Mouse (Mus musculus): ENCODE results near the gene Pitpnm2. TPM values are rescaled to one million over a fixed set of nuclear protein-coding genes. Genes with fewer than 3 reads are reported as not detected.

The Pitpnm2 gene
- polyA plus RNA-seq, 1 experiment = 17.3 TPM

GRCm38 (mm10) chr5:124084588-124085173 is 164.9 kb downstream of the Pitpnm2 start:
- peak; percentile 99 for TF ChIP-seq CTCF (conservative IDR thresholded peaks at IDR 0.05; ENCODE audit: insufficient read depth, insufficient read length, low read depth, low read length)
- TF ChIP-seq POLR2A (IDR thresholded peaks at IDR 0.05; ENCODE audit: low read depth, low read length) = no peak
- H3K27ac ChIP-seq (ENCODE audit: insufficient read depth, low read depth, low read length) = no peak overlapping the region
- DNase-seq = peak; percentile 88
- H3K36me3 ChIP-seq (ENCODE audit: control insufficient read depth, insufficient read depth, low read length) = no peaks in the 10 kb centered on the region
- no peaks in the 10 kb centered on the region for H3K27me3 ChIP-seq (replicated peaks; ENCODE audit: control insufficient read depth, insufficient read depth, low read length)
- no peaks in the 10 kb centered on the region for H3K4me1 ChIP-seq (ENCODE audit: control insufficient read depth, insufficient read depth, low read length)
- WGBS = 39% methylated on average over 11 of the region's 11 CpGs
- no peak overlapping the region for H3K4me3 ChIP-seq (ENCODE audit: insufficient read depth, low read depth, low read length)

- Histone ChIP-seq H3K4me3 (ENCODE audit: insufficient read depth, low read depth, low read length) (no peak overlapping the region), H3K27me3 (replicated peaks; ENCODE audit: control insufficient read depth, insufficient read depth, low read length) (no peaks in the 10 kb centered on the region), H3K36me3 (ENCODE audit: control insufficient read depth, insufficient read depth, low read length) (no peaks in the 10 kb centered on the region), H3K4me1 (ENCODE audit: control insufficient read depth, insufficient read depth, low read length) (no peaks in the 10 kb centered on the region), H3K27ac (ENCODE audit: insufficient read depth, low read depth, low read length) (no peak overlapping the region)
- peak; percentile 66 for DNase-seq
- 55% methylated on average over 14 of the region's 14 CpGs for WGBS
- TF ChIP-seq CTCF (conservative IDR thresholded peaks at IDR 0.05; ENCODE audit: insufficient read depth, insufficient read length, low read depth, low read length) = no peak
- TF ChIP-seq POLR2A (IDR thresholded peaks at IDR 0.05; ENCODE audit: low read depth, low read length) = no peak
Observed at GRCm38 (mm10) chr5:124083850-124084587, 165.5 kb downstream of the Pitpnm2 start.

GRCm38 (mm10) chr5:124082941-124083688 is 166.4 kb downstream of the Pitpnm2 start:
- no peak for TF ChIP-seq POLR2A (IDR thresholded peaks at IDR 0.05; ENCODE audit: low read depth, low read length)
- no peak for TF ChIP-seq CTCF (conservative IDR thresholded peaks at IDR 0.05; ENCODE audit: insufficient read depth, insufficient read length, low read depth, low read length)
- no peak overlapping the region for H3K27ac ChIP-seq (ENCODE audit: insufficient read depth, low read depth, low read length)
- WGBS = 86% methylated on average over 17 of the region's 17 CpGs

GRCm38 (mm10) chr5:124082447-124082846 is 167.1 kb downstream of the Pitpnm2 start:
- no peak overlapping the region for H3K4me3 ChIP-seq (ENCODE audit: insufficient read depth, low read depth, low read length)
- no peaks in the 10 kb centered on the region for H3K36me3 ChIP-seq (ENCODE audit: control insufficient read depth, insufficient read depth, low read length)
- H3K27me3 ChIP-seq (replicated peaks; ENCODE audit: control insufficient read depth, insufficient read depth, low read length) = no peaks in the 10 kb centered on the region
- H3K4me1 ChIP-seq (ENCODE audit: control insufficient read depth, insufficient read depth, low read length) = no peaks in the 10 kb centered on the region
- DNase-seq = no peak
- H3K27ac ChIP-seq (ENCODE audit: insufficient read depth, low read depth, low read length) = no peak overlapping the region
- 89% methylated on average over 10 of the region's 10 CpGs for WGBS
- TF ChIP-seq POLR2A (IDR thresholded peaks at IDR 0.05; ENCODE audit: low read depth, low read length) = no peak
- TF ChIP-seq CTCF (conservative IDR thresholded peaks at IDR 0.05; ENCODE audit: insufficient read depth, insufficient read length, low read depth, low read length) = no peak

More at GRCm38 (mm10) chr5:124082941-124083688, 166.4 kb downstream of the Pitpnm2 start:
- no peak for DNase-seq
- Histone ChIP-seq H3K4me3 (ENCODE audit: insufficient read depth, low read depth, low read length) (no peak overlapping the region), H3K27me3 (replicated peaks; ENCODE audit: control insufficient read depth, insufficient read depth, low read length) (no peaks in the 10 kb centered on the region), H3K36me3 (ENCODE audit: control insufficient read depth, insufficient read depth, low read length) (no peaks in the 10 kb centered on the region), H3K4me1 (ENCODE audit: control insufficient read depth, insufficient read depth, low read length) (no peaks in the 10 kb centered on the region)

- H3K27ac ChIP-seq (ENCODE audit: insufficient read depth, low read depth, low read length) = no peak overlapping the region
- H3K4me1 ChIP-seq (ENCODE audit: control insufficient read depth, insufficient read depth, low read length) = no peaks in the 10 kb centered on the region
- 91% methylated on average over 17 of the region's 17 CpGs for WGBS
- H3K4me3 ChIP-seq (ENCODE audit: insufficient read depth, low read depth, low read length) = no peak overlapping the region
- H3K36me3 ChIP-seq (ENCODE audit: control insufficient read depth, insufficient read depth, low read length) = no peaks in the 10 kb centered on the region
- TF ChIP-seq POLR2A (IDR thresholded peaks at IDR 0.05; ENCODE audit: low read depth, low read length) = no peak
- TF ChIP-seq CTCF (conservative IDR thresholded peaks at IDR 0.05; ENCODE audit: insufficient read depth, insufficient read length, low read depth, low read length) = no peak
- no peak for DNase-seq
- no peaks in the 10 kb centered on the region for H3K27me3 ChIP-seq (replicated peaks; ENCODE audit: control insufficient read depth, insufficient read depth, low read length)
Observed at GRCm38 (mm10) chr5:124079880-124080279, 169.7 kb downstream of the Pitpnm2 start.

GRCm38 (mm10) chr5:124078794-124079416 is 170.7 kb downstream of the Pitpnm2 start:
- Histone ChIP-seq H3K27ac (ENCODE audit: insufficient read depth, low read depth, low read length) (no peak overlapping the region), H3K4me1 (ENCODE audit: control insufficient read depth, insufficient read depth, low read length) (no peaks in the 10 kb centered on the region)
- DNase-seq = no peak

More at GRCm38 (mm10) chr5:124078794-124079416, 170.7 kb downstream of the Pitpnm2 start:
- 80% methylated on average over 9 of the region's 9 CpGs for WGBS
- no peak overlapping the region for H3K4me3 ChIP-seq (ENCODE audit: insufficient read depth, low read depth, low read length)
- no peak for TF ChIP-seq CTCF (conservative IDR thresholded peaks at IDR 0.05; ENCODE audit: insufficient read depth, insufficient read length, low read depth, low read length)
- no peak for TF ChIP-seq POLR2A (IDR thresholded peaks at IDR 0.05; ENCODE audit: low read depth, low read length)
- no peaks in the 10 kb centered on the region for H3K27me3 ChIP-seq (replicated peaks; ENCODE audit: control insufficient read depth, insufficient read depth, low read length)
- no peaks in the 10 kb centered on the region for H3K36me3 ChIP-seq (ENCODE audit: control insufficient read depth, insufficient read depth, low read length)
